In genomic region chr4:115096435-115097145, GRCm38 (mm10) we compare ENCODE assay signal across 8 mouse cellular contexts. TPM values are rescaled to one million over a fixed set of nuclear protein-coding genes. Genes with fewer than 3 reads are reported as not detected.
A peak's percentile ranks its signal among the peaks of the same experiment; 100 is the strongest.
DNase-seq lines count a peak whose midpoint lies in the region; ATAC-seq and TF ChIP-seq lines count a peak whose summit lies in the region.

No protein-coding gene starts in this region.

- H3K9me3 ChIP-seq in lung, embryonic 14.5 days (ENCODE audit: low read depth, low read length): no peaks in the 10 kb centered on the region
- no peaks in the 10 kb centered on the region for H3K9me3 ChIP-seq in heart, embryonic 16.5 days (replicated peaks; ENCODE audit: control insufficient read depth, low read length)
- H3K9me3 ChIP-seq in limb, embryonic 11.5 days (ENCODE audit: control insufficient read depth, low read length): no peaks in the 10 kb centered on the region
- no peaks in the 10 kb centered on the region for H3K9me3 ChIP-seq in neural tube, embryonic 12.5 days

- peak; percentile 19 for DNase-seq in lung, embryonic 14.5 days
- no peak for DNase-seq in lung, postnatal 4 days
- no peak for DNase-seq in limb, embryonic 11.5 days (ENCODE audit: low spot score)
- no peak for DNase-seq in adrenal gland, adult (ENCODE audit: inconsistent age in 2 of 2, low spot score in 1 of 2)
- no peak for DNase-seq in ovary, postnatal 14 days (ENCODE audit: low spot score)
- no peak for DNase-seq in left cerebral cortex, adult 11 months (ENCODE audit: low spot score)

- peak; percentile 32; the same call in 1 of the 2 replicates for ATAC-seq in lung, embryonic 14.5 days (ENCODE audit: insufficient read depth)
- no peak for ATAC-seq in heart, embryonic 16.5 days (replicated peaks; ENCODE audit: extremely low read depth, insufficient read depth, low FRiP score)
- peak; percentile 19; the same call in 1 of the 2 replicates for ATAC-seq in limb, embryonic 11.5 days (ENCODE audit: insufficient number of reproducible peaks, low FRiP score, low TSS enrichment, low read depth)
- peak; percentile 31; the same call in 1 of the 2 replicates for ATAC-seq in neural tube, embryonic 12.5 days (ENCODE audit: low FRiP score, low read depth)

- H3K4me3 ChIP-seq in lung, embryonic 14.5 days (ENCODE audit: low read depth, low read length): peak overlapping the region; percentile 32
- H3K4me3 ChIP-seq in heart, embryonic 16.5 days (ENCODE audit: low read length): peak overlapping the region; percentile 56
- peak overlapping the region; percentile 29; the same call in 1 of the 2 replicates for H3K4me3 ChIP-seq in limb, embryonic 11.5 days (ENCODE audit: low read depth, low read length)
- H3K4me3 ChIP-seq in neural tube, embryonic 12.5 days: no peak overlapping the region

- H3K27ac ChIP-seq in lung, embryonic 14.5 days (ENCODE audit: low read depth): peak overlapping the region; percentile 73
- H3K27ac ChIP-seq in heart, embryonic 16.5 days (ENCODE audit: low read length): no peak overlapping the region
- H3K27ac ChIP-seq in limb, embryonic 11.5 days (replicated peaks; ENCODE audit: low read depth, low read length): no peak overlapping the region
- H3K27ac ChIP-seq in neural tube, embryonic 12.5 days: no peak overlapping the region

- no peaks in the 10 kb centered on the region for H3K36me3 ChIP-seq in lung, embryonic 14.5 days (ENCODE audit: insufficient read depth)
- no peaks in the 10 kb centered on the region for H3K36me3 ChIP-seq in heart, embryonic 16.5 days (ENCODE audit: control insufficient read depth, insufficient read depth)
- H3K36me3 ChIP-seq in limb, embryonic 11.5 days (ENCODE audit: control insufficient read depth, insufficient read depth, low read length): no peaks in the 10 kb centered on the region
- H3K36me3 ChIP-seq in neural tube, embryonic 12.5 days: no peaks in the 10 kb centered on the region

- H3K4me1 ChIP-seq in lung, embryonic 14.5 days (ENCODE audit: insufficient read depth): peaks cover 6% of the 10 kb centered on the region
- H3K4me1 ChIP-seq in heart, embryonic 16.5 days (ENCODE audit: control insufficient read depth, insufficient read depth, low read length): peaks cover 14% of the 10 kb centered on the region
- peaks cover 3% of the 10 kb centered on the region; the same call in 1 of the 2 replicates for H3K4me1 ChIP-seq in limb, embryonic 11.5 days (ENCODE audit: control insufficient read depth, insufficient read depth, low read length)
- H3K4me1 ChIP-seq in neural tube, embryonic 12.5 days: peaks cover 7% of the 10 kb centered on the region

- peaks cover 12% of the 10 kb centered on the region; the same call in 1 of the 2 replicates for H3K27me3 ChIP-seq in lung, embryonic 14.5 days (ENCODE audit: insufficient read depth, low read length)
- peaks cover 8% of the 10 kb centered on the region for H3K27me3 ChIP-seq in heart, embryonic 16.5 days (ENCODE audit: control insufficient read depth, insufficient read depth, low read length)
- peaks cover 28% of the 10 kb centered on the region for H3K27me3 ChIP-seq in limb, embryonic 11.5 days (ENCODE audit: control insufficient read depth, insufficient read depth, low read length)
- H3K27me3 ChIP-seq in neural tube, embryonic 12.5 days (replicated peaks): peaks cover 43% of the 10 kb centered on the region

- H3K4me2 ChIP-seq in lung, embryonic 14.5 days: peak overlapping the region; percentile 75
- H3K4me2 ChIP-seq in heart, embryonic 16.5 days (ENCODE audit: low read depth, low read length): peak overlapping the region; percentile 84
- H3K4me2 ChIP-seq in limb, embryonic 11.5 days (ENCODE audit: low read depth, severe bottlenecking): peak overlapping the region; percentile 69; the same call in 1 of the 2 replicates
- peak overlapping the region; percentile 87 for H3K4me2 ChIP-seq in neural tube, embryonic 12.5 days (replicated peaks)

- H3K9ac ChIP-seq in lung, embryonic 14.5 days: no peak overlapping the region
- no peak overlapping the region for H3K9ac ChIP-seq in heart, embryonic 16.5 days (ENCODE audit: low read length)
- H3K9ac ChIP-seq in limb, embryonic 11.5 days (ENCODE audit: low read length): no peak overlapping the region
- no peak overlapping the region for H3K9ac ChIP-seq in neural tube, embryonic 12.5 days

- no peak for TF ChIP-seq CTCF in lung, embryonic 14.5 days (IDR thresholded peaks at IDR 0.05; ENCODE audit: low read depth)

- 7% methylated on average over 11 of the region's 11 CpGs for WGBS in lung, embryonic 14.5 days
- WGBS in heart, embryonic 16.5 days: 16% methylated on average over 11 of the region's 11 CpGs
- WGBS in limb, embryonic 11.5 days: 10% methylated on average over 11 of the region's 11 CpGs
- 13% methylated on average over 11 of the region's 11 CpGs for WGBS in neural tube, embryonic 12.5 days

RNA-seq across cellular contexts. Expression of gene Pdzk1ip1, which starts 8.1 kb away (rescaled TPM):
- 13.3 and 15.0 TPM in 2 replicates for polyA plus RNA-seq in lung, embryonic 14.5 days (2014; fragmentation: Nextera tagmentation; extraction: Ambion mirVana)
- polyA plus RNA-seq in heart, embryonic 16.5 days (2015; fragmentation: Nextera tagmentation; extraction: Ambion mirVana): 1.7 and 4.2 TPM in 2 replicates
- 11.2 and 12.3 TPM in 2 replicates for polyA plus RNA-seq in limb, embryonic 11.5 days (2014; fragmentation: Nextera tagmentation; extraction: Ambion mirVana)
- polyA plus RNA-seq in neural tube, embryonic 12.5 days (2016; fragmentation: Nextera tagmentation; extraction: Ambion mirVana): 8.0 and 9.5 TPM in 2 replicates

RNA-seq across cellular contexts. Expression of gene Cyp4x1, which starts 37.5 kb away (rescaled TPM):
- polyA plus RNA-seq in lung, embryonic 14.5 days (2014; fragmentation: Nextera tagmentation; extraction: Ambion mirVana): 0.04 and 0.05 TPM in 2 replicates
- polyA plus RNA-seq in heart, embryonic 16.5 days (2015; fragmentation: Nextera tagmentation; extraction: Ambion mirVana): not detected in 2 replicates
- polyA plus RNA-seq in limb, embryonic 11.5 days (2014; fragmentation: Nextera tagmentation; extraction: Ambion mirVana): 0.03 TPM in 1 of 2 replicates, not detected in the other
- polyA plus RNA-seq in neural tube, embryonic 12.5 days (2016; fragmentation: Nextera tagmentation; extraction: Ambion mirVana): 2.3 and 3.2 TPM in 2 replicates

RNA-seq across cellular contexts. Expression of gene Tal1, which starts 40.4 kb away (rescaled TPM):
- 3.3 and 3.4 TPM in 2 replicates for polyA plus RNA-seq in lung, embryonic 14.5 days (2014; fragmentation: Nextera tagmentation; extraction: Ambion mirVana)
- polyA plus RNA-seq in heart, embryonic 16.5 days (2015; fragmentation: Nextera tagmentation; extraction: Ambion mirVana): 0.89 and 1.3 TPM in 2 replicates
- 2.7 and 3.4 TPM in 2 replicates for polyA plus RNA-seq in limb, embryonic 11.5 days (2014; fragmentation: Nextera tagmentation; extraction: Ambion mirVana)
- polyA plus RNA-seq in neural tube, embryonic 12.5 days (2016; fragmentation: Nextera tagmentation; extraction: Ambion mirVana): 3.0 and 3.3 TPM in 2 replicates
